Mouse (Mus musculus) embryo, embryonic 11.5 days (tissue): ENCODE data around the gene Sox6.

Source experiments
- DNase-seq: peaks from one replicate; pipeline ENCODE4 v3.0.0-alpha.2; 2012; ENCODE audit warnings: low read depth, low spot score

The Sox6 gene

DNA sequence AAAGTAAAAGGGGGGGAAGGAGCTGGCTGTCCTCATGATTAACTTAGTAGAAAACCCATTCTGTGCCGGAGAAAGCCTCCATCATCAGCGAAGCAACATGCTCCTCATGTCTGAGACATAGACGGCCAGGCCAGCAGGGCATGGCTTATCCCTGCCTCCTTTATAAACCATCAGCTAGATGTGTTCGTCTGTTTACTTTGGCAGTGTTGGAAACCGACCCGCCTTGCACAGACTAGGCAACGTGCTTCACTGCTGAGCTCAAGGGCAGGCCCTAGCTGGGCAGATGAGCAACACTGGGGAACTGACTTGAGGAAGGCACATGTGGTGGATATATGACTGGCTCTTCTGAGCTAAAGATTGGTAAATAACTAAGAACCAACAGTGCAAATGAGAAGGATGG, 538.4 kb downstream of the Sox6 start:
- DNase-seq, result no peak

- DNase-seq, result no peak
Measured at GRCm38 (mm10) chr7:115491721-115492120, 546.9 kb downstream of the Sox6 start.

DNA sequence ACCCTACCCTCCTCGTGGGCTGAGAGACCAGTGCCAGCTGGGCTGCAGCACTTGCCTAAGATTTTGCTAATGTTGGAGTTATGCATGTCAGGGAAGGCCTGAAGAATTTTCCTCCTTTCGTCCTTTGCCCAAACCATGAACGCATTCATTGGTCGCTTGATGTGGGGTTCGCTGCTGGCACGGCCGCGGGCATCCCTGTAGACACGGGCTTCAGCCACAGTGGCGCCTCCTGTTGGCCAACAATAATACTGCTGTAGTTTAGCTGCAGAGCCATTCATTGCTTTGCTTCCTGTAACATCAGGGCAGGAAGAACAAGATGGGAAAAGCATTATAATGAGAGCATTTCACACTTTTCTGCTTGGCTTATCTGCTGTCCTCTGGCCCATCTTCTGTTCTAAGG, 549.0 kb downstream of the Sox6 start:
- DNase-seq, result no peak

- no peak for DNase-seq
Measured at GRCm38 (mm10) chr7:115486431-115486830, 552.2 kb downstream of the Sox6 start.

DNA sequence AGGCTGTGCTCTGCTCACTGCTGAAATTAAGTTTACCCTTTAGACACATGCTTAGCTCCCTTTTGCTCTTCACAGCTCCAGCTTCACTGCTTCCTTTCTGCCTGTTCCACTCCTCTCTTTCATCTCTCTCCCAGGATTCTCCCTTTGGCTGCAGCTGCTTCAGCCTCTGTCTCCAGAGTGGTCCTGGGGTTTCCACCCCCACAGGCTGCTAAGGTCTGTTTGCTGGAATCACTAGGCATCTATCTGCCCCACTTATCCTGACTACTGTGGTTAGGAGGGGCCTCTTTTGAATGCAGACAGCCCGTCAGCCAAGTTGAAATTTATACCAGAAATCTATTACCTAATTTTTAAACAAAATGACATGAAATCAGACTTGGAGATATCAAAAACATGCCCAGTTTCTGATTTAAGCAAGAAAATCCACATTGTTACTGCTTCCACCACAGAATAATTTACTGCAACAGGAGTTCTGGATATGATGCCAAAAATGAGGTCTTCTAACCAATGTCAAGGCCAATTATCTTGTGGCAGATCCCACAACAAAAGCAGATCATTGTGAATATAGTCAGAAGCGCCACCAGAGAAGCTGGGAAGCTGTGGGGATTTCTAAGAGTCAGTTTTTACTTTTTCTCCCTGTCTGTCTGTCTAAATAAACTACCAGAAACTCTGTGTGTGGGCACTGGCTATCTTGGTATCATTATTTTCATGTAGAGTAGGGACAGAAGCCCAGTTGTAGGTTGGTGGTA, 552.8 kb downstream of the Sox6 start:
- no peak for DNase-seq

GRCm38 (mm10) chr7:115477763-115478162, 560.8 kb downstream of the Sox6 start:
- no peak for DNase-seq

DNA sequence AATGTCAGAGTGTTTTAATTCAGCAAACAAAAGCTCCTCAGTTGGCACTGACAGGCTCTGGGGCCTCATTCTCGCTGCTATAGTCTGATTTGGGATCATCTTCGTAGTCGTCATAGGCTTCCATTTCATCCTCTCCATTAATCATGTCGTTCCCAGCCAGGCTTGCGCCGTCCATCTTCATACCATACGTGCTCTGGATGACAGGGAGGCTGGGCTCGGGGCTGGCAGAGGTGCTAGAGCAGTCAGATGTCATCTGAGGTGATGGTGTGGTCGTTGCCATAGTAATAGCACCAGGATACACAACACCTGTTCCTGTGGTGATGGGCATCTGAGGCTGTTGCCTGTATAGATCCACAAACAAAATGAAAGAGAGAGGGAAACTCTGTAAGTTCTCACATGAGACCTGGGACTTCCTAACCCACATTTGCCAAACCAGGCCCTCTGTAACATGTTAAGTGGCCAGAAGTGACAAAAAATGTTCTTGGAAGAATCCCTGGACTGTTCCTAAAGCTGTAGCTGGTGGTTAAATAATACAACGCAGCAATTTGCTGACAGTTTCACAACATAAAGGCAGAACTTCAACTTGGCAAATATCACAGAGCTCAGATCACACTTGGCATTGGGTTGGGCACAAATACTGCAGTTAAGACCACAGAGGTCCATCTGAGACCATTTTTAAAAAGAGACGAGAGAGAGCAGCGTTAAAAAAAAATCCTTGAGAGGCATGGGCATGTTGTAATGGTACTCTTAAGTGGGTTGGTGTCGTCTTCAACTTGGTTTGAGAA, 561.5 kb downstream of the Sox6 start:
- no peak for DNase-seq

DNA sequence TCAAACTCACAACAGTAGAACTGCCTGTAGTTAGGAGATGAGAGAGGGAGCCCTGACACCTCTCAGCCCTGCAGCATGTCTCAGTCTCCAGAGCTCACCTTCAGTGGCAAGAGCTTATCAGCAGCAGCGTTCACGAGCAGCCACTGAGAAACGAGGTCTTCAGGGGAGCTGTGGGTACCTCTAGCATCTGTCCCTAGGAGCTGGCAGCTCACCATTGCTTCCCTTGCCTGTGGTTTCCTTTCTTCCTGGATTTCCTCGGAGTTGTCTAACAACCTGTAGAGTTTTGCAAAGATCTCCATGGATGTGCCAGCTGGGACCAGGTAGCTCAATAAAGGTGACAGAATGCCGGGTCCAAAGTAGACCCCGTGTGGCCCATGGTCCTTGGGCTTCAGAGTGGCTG, 563.4 kb downstream of the Sox6 start:
- no peak for DNase-seq

- no peak for DNase-seq
Measured at GRCm38 (mm10) chr7:115474115-115474514, 564.5 kb downstream of the Sox6 start.

GRCm38 (mm10) chr7:115472850-115473249, 565.7 kb downstream of the Sox6 start:
- no peak for DNase-seq

DNA sequence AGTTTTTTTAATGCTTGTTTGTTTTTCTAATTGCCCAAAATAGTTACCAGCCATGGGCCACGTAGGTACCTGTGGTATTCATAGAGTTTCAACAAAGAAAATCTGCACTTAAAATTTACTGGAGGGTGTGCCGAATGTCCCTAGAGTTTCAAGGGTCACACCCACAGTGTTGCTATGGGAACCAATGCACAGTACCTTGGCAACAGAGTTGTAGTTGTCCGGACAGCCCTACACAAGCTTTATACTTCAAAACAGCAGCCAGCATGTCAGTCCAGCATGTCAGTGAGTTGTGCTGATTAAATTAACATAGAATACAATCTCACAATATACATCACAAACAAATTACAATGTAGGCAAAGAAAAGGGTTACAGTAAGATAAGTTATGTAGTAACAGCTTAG, 567.1 kb downstream of the Sox6 start:
- no peak for DNase-seq

DNA sequence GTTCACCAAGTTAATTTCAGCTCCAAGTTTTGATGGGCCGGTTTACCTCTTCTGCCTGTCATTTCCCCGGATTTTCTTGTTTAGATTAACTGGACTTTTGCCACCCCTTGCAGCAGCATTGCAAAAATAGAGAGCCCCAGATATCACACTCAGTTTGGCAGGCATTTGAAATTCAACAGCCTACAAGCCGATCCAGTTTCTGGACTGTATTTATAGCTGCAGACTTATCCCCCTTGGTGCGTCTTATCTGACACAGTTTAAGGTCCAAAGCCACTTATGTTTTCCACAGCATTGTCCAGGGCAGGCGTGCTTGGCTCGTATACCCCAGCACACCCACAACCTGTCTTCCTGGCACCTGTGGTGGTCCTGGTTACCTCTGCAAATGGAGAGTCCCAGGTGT, 571.8 kb downstream of the Sox6 start:
- DNase-seq, result no peak

GRCm38 (mm10) chr7:115463367-115463766, 575.2 kb downstream of the Sox6 start:
- DNase-seq, result no peak

DNA sequence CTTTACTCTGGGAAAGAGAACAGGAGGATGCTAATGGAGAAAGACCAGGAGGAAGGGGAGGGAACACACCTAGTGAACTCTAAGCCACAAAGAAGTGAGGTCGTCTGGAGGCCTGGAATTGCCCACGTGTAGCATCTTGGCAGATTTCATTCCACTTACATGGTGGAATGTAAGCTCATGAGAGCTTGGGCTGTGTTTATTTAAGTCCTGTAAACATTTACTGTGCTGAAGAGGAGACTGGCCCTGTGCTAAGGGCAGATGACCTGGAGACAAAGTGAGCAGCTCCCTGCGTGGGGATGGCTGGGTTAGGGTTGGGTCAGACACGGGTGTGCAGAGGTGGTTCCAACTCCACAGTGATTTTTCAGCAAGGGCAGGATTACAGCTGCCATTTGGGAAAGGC, 576.3 kb downstream of the Sox6 start:
- no peak for DNase-seq

DNA sequence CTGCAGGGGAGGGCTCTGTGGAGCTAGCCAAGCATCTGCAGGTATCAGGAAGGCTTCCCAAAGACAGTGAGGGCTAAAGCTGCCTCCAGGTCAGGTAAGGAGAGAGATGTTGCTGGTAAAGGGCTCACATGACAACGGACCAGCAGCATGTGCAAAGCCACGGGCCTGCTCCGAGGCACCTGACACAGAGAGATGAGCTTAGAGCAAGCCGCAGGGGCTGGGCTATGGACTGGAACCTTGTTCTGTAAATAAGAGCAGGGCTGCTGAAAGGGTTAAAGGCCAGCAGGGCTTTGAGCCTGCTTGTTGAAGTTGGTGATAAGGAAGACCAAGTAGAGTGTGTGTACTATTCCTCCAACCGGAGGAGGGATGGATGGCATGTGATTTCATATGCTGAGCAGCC, 583.6 kb downstream of the Sox6 start:
- no peak for DNase-seq

DNA sequence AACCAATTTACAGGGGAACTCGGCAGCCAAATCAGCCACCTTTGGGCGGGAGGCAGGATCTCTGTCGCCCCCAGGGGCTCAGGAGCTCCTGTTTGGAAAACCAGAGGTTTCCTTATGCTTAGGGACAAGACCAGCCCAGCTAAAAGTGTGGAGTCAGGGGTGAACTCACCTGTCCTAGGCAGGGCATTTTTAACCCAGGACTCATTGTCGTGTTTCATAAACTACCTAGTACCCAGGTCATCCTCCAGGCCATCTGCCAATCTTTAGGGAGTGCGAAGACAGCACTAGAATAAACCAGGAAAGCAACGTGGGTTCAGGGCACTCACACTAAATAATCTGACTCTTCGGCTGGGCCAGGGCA, 584.9 kb downstream of the Sox6 start:
- no peak for DNase-seq

- peak; percentile 61 for DNase-seq
Measured at GRCm38 (mm10) chr7:115453042-115453712, 585.4 kb downstream of the Sox6 start.

DNA sequence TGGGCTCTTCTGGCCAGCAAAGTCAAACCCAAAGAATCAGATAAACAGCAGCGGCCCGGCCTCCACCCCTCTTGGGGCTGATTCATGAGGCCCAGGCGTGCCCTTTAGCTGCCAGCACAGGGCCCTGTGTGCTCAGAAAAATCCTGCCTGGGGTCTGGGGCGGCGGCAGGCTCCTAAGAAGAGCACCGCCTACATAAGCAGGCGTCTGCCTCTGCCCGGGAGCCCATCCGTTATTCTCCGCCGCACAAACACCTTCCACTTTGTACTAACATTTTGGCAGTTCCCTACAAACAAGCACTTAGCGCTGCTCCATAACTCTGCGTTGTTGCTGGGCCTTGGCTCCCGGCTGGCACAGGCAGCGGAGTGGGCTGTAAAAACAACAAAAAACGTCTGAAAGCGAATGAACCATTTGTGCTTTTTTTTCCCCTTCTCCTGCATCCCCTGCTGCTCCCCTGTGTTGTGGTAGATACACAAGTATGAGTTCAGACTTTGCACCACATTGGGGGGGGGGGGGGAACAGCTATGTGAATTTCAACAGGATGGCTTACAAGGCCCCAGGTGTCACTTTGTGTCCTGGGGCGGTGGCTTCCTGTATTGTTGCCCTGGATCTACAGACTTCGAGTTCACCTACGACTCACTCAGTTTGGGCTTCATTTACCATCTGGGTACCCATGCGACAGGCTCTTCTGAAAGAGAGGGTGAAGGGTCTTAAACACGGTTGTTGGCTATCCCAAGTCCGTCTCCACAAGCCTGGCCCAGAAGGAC, 588.0 kb downstream of the Sox6 start:
- DNase-seq, result no peak

DNA sequence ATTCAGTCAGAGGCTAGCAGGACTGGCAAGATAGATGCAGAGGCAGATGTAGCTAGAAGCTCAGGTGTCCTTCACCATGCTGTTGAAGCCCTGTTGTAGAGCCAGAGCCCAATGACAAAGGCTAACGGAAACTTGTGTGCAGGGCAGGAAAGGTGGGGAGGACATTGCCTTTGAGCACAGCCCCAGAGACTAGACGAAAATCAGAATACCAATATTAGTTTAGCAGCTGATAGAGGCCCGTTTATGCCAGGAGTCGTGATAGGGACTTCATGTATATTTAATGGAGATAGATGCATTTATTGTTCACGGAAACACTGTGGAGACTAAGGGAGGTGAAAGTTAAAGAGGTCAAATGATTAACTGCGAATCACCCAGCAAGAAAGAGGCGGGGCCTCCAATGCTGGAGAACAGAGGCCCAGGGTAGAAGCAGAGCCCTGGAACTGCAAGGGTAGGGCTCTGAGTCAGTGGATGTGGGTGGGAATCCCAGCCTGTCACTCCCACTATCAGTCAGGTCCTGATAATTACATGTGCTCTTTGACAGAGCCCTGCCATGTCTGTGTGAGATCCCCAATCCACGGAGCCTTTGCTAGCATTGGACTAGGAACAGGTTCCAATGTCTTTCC, 590.1 kb downstream of the Sox6 start:
- no peak for DNase-seq

GRCm38 (mm10) chr7:115447091-115447490, 591.5 kb downstream of the Sox6 start:
- DNase-seq, result no peak

DNA sequence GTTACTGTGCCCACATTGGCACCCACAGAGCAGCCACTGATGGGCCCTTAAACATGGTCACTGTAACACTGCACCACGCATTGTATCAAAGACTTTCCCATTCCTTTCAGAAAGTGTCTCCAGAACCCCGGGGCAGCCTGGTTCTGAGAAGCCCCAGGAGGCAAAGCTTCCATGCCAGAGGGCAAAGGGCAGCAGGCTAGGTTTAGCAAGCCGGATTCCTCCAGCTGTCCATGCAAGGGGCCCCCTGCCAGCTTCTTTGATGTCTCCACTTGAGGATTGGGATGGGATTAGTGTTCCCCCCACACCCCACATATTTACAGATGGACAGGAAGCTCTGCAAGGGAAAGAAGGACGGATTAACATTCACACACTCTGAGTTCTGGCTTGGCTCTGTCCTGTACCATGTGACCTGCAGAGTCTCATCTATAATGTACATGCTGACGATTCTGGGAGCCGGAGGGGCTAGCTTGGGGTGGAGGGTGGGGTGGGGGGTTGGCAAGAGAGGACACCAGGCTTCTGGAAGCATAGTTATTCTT, 592.0 kb downstream of the Sox6 start:
- DNase-seq, result no peak
